Mouse (Mus musculus) forebrain, postnatal 0 days (tissue): ENCODE results near the gene Idh3a. TPM values are rescaled to one million over a fixed set of nuclear protein-coding genes. Genes with fewer than 3 reads are reported as not detected.
"Not testable (repeated sequence)": the region's sequence is repeated elsewhere in the genome, so short reads cannot be mapped to it uniquely, and the experiment has no call there.

ENCODE experiments used
- ATAC-seq: fragments of 200-750 bp; cut with Nextera tagmentation; 2 replicates; pipeline ENCODE4 v1.8.0; 2017; ENCODE audit warnings: mild to moderate bottlenecking, moderate library complexity
- DNase-seq: peaks from one replicate; pipeline ENCODE4 v3.0.0-alpha.2; 2015
- H3K27ac ChIP-seq: fragments of 300-500 bp; sonication (generic); 2 replicates; pipeline ENCODE4 v1.5.1; 2014; ENCODE audit warnings: low read depth, mild to moderate bottlenecking, antibody characterized with exemption, low read length, moderate library complexity, mixed read lengths
- H3K27me3 ChIP-seq: fragments of 300-500 bp; sonication (generic); 2 replicates; pipeline ENCODE4 v1.6.1; 2014; ENCODE audit warnings: mild to moderate bottlenecking, low read length, mixed read lengths; ENCODE audit not compliant: insufficient read depth
- H3K36me3 ChIP-seq: fragments of 300-500 bp; sonication (generic); 2 replicates; pipeline ENCODE4 v1.6.1; 2014; ENCODE audit warnings: mild to moderate bottlenecking, moderate library complexity; ENCODE audit not compliant: insufficient read depth
- H3K4me1 ChIP-seq: fragments of 300-500 bp; sonication (generic); 2 replicates; pipeline ENCODE4 v1.6.1; 2014; ENCODE audit warnings: antibody characterized with exemption; ENCODE audit not compliant: insufficient read depth
- H3K4me2 ChIP-seq: fragments of 300-500 bp; sonication (generic); 2 replicates; pipeline ENCODE4 v1.6.1; 2014; ENCODE audit warnings: low read depth, mild to moderate bottlenecking, moderate library complexity
- H3K4me3 ChIP-seq: fragments of 300-500 bp; sonication (generic); 2 replicates; pipeline ENCODE4 v1.5.1; 2014; ENCODE audit warnings: low read depth, low read length, mixed read lengths
- H3K9ac ChIP-seq: fragments of 300-500 bp; sonication (generic); 2 replicates; pipeline ENCODE4 v1.6.1; 2014; ENCODE audit warnings: mild to moderate bottlenecking
- H3K9me3 ChIP-seq: fragments of 300-500 bp; sonication (generic); 2 replicates; pipeline ENCODE4 v1.6.1; 2016; ENCODE audit warnings: low read length
- CTCF ChIP-seq: sonication (generic); IDR thresholded peaks from 2 replicates; pipeline ENCODE4 v1.5.1; 2016; ENCODE audit warnings: antibody characterized with exemption, control low read depth, low read depth
- WGBS: fragments of 180-500 bp; shearing (Covaris S2); extraction: QIAGEN DNeasy Blood & Tissue Kit; methylation state at CpG from one replicate; pipeline ENCODE4 v1.1.7; 2014; 5-methylcytosine and 5-hydroxymethylcytosine counted together
- polyA plus RNA-seq: library from polyadenylated mRNA; unstranded; fragments of >200 nt; fragmentation: Nextera tagmentation; extraction: Ambion mirVana; gene quantifications from 2 replicates; pipeline ENCODE4 v1.2.1, GENCODE M21; 2015
- total RNA-seq: library from RNA; depleted of rRNA; stranded (reverse); fragments of >200 nt; gene quantifications from 2 replicates; pipeline ENCODE4 v1.2.3, GENCODE M21; 2014

Idh3a gene
- total and polyA plus RNA-seq, 2 experiments from 2014 or later: 94.6 to 183 TPM

DNA sequence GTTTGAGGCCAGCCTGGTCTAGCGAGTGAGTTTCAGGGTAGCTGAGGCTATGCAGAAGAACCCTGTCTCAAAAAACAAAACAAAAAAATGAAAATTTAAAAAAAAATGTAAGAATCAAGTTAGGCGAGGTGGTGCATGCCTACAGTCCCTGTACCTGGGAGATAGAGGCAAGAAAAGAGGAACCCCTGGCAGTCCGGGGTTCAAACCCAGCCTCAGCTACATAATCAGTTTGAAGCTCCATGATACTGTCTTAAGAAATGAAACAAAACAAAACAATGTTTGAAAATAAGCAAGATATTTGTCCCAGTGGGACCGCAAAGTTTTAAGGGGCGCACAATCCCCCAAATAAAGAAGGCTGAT lies 315 bp upstream of the Idh3a start:
- Histone ChIP-seq H3K9me3 (no peaks in the 10 kb centered on the region), H3K27ac (no peak overlapping the region), H3K4me2 (peak overlapping the region; percentile 97), H3K9ac (peak overlapping the region; percentile 91; the same call in 1 of the 2 replicates), H3K4me1 (peaks cover 14% of the 10 kb centered on the region), H3K4me3 (peak overlapping the region; percentile 94), H3K36me3 (no peaks in the 10 kb centered on the region; the same call in none of the 2 replicates), H3K27me3 (no peaks in the 10 kb centered on the region)
- ATAC-seq: no peak
- no peak for DNase-seq
- WGBS: 33% methylated on average over 5 of the region's 5 CpGs
- no peak for TF ChIP-seq CTCF

DNA sequence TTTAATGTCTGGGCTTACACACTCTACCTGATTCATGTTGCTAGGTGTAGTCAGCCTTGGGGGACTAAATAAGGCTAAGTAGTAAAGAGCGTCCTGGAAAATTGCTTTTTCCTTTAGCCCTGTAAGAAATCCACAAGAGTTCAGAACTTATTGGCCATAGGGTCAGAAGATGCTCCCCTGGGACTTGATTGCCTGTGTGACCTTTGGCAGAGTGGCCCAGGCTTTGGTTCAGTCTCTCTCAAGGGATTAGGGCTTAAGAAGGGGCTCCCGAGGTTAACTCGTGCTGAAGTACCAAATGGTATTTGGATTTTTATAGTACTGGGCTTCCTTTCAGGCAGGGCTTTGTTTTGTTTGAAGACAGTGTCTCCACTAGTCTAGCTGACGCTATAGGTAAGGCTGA lies 1.7 kb downstream of the Idh3a start:
- Histone ChIP-seq H3K9me3 (no peaks in the 10 kb centered on the region), H3K27me3 (no peaks in the 10 kb centered on the region), H3K4me2 (peak overlapping the region; percentile 97; the same call in 1 of the 2 replicates), H3K9ac (no peak overlapping the region), H3K4me3 (no peak overlapping the region), H3K36me3 (peaks cover 10% of the 10 kb centered on the region), H3K4me1 (peaks cover 14% of the 10 kb centered on the region), H3K27ac (no peak overlapping the region)
- no peak for TF ChIP-seq CTCF
- 51% methylated on average over 4 of the region's 4 CpGs for WGBS
- ATAC-seq (no peak), DNase-seq (no peak)

DNA sequence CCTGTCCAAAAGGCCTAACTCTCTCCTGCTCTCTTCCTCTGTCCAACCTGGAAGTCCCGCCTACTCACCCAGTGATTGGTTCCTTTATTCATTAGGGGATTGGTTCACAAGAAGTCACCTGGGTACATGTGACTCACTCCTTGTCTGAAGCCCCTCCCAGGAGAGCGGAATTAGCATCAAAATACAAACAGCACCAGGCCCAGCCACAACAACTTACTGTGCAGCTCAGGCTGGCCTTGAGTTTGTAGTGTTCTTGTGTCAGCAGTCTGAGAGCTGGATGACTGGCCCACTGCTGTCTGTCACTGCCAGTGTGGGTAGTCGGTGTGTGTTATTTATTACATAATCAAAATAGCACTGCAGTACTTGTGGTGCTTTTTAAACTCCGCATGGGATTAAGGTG lies 7.5 kb downstream of the Idh3a start:
- not testable (repeated sequence) for H3K9me3 ChIP-seq, H3K27me3 ChIP-seq, H3K4me2 ChIP-seq, H3K4me1 ChIP-seq, ATAC-seq, DNase-seq, H3K9ac ChIP-seq, H3K27ac ChIP-seq, H3K4me3 ChIP-seq
- H3K36me3 ChIP-seq: peaks cover 63% of the 10 kb centered on the region
- WGBS: 79% methylated on average over 4 of the region's 4 CpGs

DNA sequence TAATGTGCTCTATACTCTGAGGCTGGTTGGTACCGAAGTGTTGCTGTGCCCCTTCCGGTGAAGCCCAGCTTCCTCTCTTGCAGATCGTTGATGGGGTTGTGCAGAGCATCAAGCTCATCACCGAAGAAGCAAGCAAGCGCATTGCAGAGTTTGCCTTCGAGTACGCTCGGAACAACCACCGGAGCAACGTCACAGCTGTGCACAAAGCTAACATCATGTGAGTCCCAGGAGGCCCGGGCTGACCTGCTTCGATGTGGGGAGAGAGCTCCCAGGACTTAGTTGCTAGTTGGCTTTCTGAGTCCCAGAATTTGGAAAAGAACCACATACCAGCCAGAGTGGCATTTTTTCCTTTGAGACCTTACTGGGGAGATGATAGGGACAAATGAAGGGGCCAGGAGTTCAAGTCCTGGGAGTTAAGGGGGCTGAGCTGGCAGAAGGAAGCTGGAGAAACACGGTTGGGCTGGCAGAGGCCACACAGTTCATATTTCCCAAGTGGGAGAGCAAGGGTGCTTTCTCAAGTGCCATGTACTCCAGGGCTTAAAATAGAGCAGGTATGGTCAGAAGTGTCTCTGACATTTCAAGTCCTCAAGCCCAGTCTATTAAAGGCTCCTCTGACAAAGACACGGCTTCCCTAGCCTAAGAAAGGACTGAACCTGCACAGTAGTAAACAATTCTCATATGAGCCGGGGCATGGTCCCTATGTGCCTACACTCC lies 10.8 kb downstream of the Idh3a start:
- Histone ChIP-seq H3K4me1 (no peaks in the 10 kb centered on the region), H3K27me3 (no peaks in the 10 kb centered on the region), H3K4me2 (no peak overlapping the region), H3K36me3 (peaks cover 84% of the 10 kb centered on the region), H3K9ac (no peak overlapping the region), H3K4me3 (no peak overlapping the region), H3K27ac (no peak overlapping the region), H3K9me3 (no peaks in the 10 kb centered on the region)
- no peak for DNase-seq
- 93% methylated on average over 15 of the region's 15 CpGs for whole genome bisulfite sequencing
- TF ChIP-seq CTCF: no peak
- ATAC-seq: no peak

DNA sequence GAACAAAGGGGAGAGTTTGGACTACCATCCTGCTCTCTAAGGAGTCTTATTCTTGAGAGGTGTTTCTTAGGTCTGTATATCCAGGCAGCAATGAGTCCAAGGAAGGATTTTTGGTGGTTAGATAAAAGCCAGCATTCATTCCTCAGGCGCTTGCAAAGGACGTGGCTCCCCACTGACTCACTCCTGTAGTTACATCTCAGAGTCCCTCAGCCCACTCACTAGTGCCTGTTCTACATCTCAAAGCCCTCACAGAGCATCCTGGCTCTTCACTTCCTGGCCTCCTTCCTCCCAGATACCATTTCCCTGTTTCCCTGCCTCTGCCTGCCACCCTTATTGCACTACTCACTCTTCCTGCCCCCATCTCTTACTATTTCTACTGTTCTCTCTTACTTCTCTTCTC lies 16.3 kb downstream of the Idh3a start:
- Histone ChIP-seq H3K9ac (no peak overlapping the region), H3K4me2 (no peak overlapping the region), H3K36me3 (peaks cover 72% of the 10 kb centered on the region), H3K27me3 (no peaks in the 10 kb centered on the region), H3K4me3 (no peak overlapping the region), H3K9me3 (no peaks in the 10 kb centered on the region), H3K27ac (no peak overlapping the region), H3K4me1 (no peaks in the 10 kb centered on the region)
- WGBS: 83% methylated on average over 2 of the region's 2 CpGs
- TF ChIP-seq CTCF: no peak
- DNase-seq (no peak), ATAC-seq (no peak)

DNA sequence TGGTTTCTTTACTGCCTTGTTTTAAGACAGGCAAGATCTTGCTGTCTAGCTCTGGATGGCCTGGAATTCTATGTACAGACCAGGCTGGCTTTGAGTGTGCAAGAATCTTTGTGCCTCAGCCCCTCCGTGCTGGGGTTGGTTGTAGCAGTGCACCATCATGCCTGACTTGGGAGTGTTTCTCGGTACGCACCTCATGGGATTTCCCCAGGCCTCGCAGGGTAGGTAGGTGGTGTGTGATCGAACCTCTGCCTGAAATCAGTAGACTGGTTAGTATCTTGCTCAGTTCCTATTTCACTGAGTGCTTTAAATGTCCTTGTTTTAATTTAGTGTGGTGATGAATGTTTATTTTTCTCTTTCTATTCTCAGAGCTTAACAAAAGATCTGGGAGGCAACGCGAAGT lies 16.8 kb downstream of the Idh3a start:
- no peaks in the 10 kb centered on the region for H3K27me3 ChIP-seq
- H3K4me2 ChIP-seq: no peak overlapping the region
- TF ChIP-seq CTCF: no peak
- no peak overlapping the region for H3K9ac ChIP-seq
- H3K4me1 ChIP-seq: no peaks in the 10 kb centered on the region
- H3K9me3 ChIP-seq: no peaks in the 10 kb centered on the region
- H3K4me3 ChIP-seq: no peak overlapping the region
- H3K27ac ChIP-seq: no peak overlapping the region
- ATAC-seq: no peak
- whole genome bisulfite sequencing: 52% methylated on average over 7 of the region's 7 CpGs
- DNase-seq: no peak
- H3K36me3 ChIP-seq: peaks cover 67% of the 10 kb centered on the region

DNA sequence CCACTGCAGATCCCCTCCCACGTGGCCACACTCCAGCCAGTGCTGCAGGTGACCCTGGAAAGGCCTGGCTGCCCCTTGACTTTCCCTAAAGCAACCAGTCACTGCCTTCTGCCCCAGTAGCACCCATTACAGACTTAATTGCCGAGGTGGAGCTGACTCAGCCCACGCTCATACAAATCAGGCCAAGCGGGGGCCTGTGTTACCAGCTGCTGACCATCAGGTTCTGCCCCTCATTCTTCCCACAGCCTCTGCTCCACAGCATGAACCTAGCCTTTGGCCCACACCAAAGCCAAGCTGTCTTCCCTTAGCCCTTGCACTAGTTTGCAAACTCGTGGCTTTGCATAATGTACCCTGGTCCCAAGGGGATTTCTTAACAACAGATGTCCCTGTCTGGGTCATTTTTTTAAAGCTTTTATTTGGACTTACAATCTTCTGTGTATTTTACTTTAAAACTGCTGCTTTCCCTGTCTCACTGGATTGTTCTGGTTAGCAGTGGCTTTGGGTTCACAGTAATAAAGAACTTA lies 18.1 kb downstream of the Idh3a start:
- Histone ChIP-seq H3K27me3 (no peaks in the 10 kb centered on the region), H3K4me2 (no peak overlapping the region), H3K27ac (no peak overlapping the region), H3K4me1 (no peaks in the 10 kb centered on the region), H3K36me3 (peaks cover 55% of the 10 kb centered on the region), H3K9ac (no peak overlapping the region), H3K9me3 (no peaks in the 10 kb centered on the region), H3K4me3 (no peak overlapping the region)
- WGBS: 78% methylated on average over 5 of the region's 5 CpGs
- no peak for TF ChIP-seq CTCF
- ATAC-seq (no peak), DNase-seq (no peak)
